Mouse (Mus musculus): Measurements from ENCODE around the gene Pim1.
"Not testable (repeated sequence)": the region's sequence is repeated elsewhere in the genome, so short reads cannot be mapped to it uniquely, and the experiment has no call there.

The Pim1 gene

DNA sequence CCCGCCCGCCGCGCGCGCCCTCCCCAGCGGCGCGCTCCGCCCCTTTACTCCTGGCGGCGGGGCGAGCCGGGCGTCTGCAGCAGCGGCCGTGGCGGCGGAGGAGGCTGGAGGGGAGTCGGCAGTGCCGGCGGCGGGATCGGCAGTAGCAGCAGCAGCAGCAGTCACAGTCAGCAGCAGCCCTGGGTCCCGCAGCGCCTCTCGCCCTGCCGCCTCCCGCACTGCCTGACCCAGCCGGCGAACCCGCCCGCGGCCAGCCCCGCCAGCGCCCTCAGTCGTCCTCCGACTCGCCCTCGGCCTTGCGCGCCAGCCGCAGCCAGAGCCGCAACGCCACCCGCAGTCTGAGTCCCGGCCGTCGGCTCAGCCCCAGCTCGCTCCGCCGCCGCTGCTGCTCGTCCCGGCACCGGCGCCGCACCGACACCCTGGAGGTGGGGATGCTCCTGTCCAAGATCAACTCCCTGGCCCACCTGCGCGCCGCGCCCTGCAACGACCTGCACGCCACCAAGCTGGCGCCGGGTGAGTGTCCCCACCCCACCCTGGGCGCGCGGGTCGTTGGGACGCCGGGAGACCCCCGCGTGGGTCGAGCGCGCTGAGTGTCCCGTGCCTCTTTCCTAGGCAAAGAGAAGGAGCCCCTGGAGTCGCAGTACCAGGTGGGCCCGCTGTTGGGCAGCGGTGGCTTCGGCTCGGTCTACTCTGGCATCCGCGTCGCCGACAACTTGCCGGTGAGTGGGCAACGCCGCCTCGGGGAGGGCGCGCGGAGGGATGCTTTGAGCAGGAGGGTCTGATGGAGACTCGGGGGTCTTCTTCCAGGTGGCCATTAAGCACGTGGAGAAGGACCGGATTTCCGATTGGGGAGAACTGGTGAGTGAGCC is at the start of gene Pim1:
Gene Pim1, plus strand, starts transcription at position 41 of the 869 bp plus-strand sequence.
- DNase-seq (ENCODE audit: low spot score in 2 of 2), result peak in 1 of 2 experiments; percentile 30

DNA sequence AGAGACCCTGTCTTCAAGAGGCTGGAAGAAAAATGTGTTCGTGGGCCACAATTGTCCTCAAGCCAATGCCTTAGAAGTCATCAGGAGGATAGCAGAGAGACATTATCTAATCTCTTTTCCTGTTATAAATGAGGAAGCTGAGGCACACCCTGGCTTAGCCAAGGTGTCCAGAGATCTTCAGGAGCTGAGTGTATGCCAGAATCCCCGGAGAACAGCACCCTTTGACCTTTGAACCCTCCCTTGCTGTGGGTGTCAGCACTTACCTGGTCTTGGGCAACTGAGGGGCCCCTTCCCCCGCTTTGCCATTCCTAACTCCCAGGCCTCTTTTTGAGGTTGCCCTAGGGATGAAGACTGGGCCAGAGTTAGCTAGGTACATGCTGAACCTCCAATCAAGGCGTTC is 49.0 kb upstream of the Pim1 start:
- no peak for DNase-seq (ENCODE audit: low spot score in 2 of 2)

DNA sequence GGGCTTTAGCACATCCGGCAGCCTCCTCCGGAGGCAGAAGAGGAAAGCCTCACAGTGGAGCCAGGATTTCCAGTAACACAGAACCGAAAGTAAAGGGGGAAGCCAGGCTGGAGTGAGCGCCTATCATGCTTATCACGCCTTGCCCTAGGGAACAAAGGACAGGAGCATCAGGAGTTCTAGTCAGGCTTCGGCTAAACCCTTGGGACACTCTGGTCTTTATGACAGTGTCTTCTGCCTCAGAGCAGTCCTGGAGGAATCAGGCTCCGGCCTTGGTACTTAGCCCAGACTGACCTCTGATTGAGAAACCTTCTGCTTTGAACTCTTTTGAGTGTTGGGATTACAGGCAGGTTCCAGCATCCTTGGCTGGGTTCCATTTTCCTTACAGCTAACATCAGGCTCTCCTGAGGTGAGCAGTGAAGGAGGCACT is 48.4 kb upstream of the Pim1 start:
- DNase-seq (ENCODE audit: low spot score in 2 of 2), result no peak

DNA sequence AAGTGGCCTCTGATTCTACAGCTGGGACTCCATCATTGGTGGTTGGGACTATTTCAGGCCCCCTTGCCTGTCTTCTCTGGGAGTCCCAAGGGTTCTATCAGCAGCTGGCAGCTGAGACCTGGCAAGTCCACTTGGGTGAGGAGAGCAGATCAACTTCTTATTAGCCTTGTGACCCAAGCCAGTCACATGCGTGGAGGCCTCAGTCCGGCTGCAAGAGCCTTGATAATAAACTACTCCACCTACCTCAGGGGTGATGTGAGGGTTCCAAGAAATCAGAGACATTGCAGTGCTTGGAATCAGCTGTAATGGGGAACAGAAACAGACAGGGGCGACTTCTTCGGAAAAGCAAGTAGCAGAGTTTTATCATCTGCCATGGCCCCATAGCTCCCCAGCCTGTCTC is 46.8 kb upstream of the Pim1 start:
- DNase-seq (ENCODE audit: low spot score in 2 of 2), result no peak

DNA sequence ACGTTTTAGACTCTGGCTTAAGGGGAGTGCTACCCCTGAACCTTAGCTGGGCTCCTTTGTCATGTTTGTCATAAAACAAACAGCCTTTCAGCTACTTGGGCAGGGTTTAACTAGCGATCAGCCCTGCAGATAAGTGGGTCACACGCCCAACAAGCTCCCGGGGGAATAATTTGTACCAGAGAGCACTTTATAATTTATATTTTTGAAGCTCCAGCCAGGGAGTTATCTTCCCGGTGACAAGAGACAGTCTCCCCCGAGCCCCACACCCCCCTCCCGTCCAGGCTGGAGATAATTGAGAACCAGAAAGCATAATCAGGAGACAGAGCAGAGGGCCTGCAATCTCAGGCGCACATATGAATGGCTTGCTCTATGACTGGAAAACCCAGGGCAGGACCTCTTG is 45.5 kb upstream of the Pim1 start:
- DNase-seq (ENCODE audit: low spot score in 2 of 2), result no peak

DNA sequence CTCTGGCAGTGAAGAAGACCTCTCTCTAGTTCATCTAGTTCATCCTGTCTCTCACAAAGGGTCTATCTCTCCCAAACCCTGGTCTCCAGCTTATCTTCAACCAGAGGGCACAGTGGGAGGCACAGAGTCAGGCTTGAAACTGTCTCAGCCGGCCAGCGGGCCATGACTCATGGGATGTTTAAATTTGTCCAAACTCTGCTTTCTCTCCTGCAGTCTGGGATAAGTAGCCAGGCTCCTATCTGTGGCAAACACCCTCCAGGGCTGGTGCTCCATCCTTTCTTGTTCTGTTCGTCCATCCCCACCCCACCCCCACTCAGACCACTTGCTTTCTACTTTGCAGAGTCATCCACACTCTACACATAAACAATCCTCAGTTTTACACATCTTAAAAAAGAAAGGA is 43.2 kb upstream of the Pim1 start:
- DNase-seq (ENCODE audit: low spot score in 2 of 2), result no peak

DNA sequence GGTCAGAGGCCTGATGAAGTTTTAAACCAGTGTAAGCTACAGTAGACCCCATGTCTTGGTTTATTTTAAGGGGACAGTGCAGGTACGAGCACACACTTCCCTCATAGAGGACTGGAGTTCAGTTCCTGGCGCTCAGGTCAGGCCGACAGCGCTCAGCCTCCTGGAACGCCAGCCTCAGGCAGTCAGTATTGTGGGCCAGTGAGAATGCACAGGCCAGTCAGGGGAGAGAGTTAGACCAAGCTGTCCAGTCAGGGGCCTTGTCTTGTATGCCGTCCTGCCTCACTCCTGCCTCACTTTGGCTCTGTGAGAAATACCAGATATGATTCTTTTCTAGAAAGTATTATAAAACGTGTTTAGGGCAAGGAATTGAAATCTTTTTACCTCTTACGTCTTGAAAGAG is 42.5 kb upstream of the Pim1 start:
- DNase-seq (ENCODE audit: low spot score in 2 of 2), result no peak

DNA sequence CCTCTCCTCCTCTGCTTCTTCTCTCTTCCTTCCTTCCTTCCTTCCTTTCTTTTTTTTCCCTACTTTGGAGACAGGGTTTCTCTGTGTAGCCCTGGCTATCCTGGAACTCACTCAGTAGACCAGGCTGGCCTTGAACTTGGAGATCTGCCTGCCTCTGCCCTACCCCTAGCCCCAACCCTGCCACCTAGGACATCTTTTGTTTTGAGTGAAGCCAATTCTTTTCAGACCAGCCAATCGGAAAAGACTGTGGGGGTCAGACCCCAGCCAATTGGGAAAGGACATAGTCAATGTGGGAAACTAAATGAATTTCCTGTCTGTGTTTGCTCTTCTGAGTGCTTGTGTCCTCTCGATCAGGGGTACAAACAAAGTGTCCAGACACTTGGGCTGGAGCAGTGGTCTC is 42.0 kb upstream of the Pim1 start:
- no peak for DNase-seq (ENCODE audit: low spot score in 2 of 2)

DNA sequence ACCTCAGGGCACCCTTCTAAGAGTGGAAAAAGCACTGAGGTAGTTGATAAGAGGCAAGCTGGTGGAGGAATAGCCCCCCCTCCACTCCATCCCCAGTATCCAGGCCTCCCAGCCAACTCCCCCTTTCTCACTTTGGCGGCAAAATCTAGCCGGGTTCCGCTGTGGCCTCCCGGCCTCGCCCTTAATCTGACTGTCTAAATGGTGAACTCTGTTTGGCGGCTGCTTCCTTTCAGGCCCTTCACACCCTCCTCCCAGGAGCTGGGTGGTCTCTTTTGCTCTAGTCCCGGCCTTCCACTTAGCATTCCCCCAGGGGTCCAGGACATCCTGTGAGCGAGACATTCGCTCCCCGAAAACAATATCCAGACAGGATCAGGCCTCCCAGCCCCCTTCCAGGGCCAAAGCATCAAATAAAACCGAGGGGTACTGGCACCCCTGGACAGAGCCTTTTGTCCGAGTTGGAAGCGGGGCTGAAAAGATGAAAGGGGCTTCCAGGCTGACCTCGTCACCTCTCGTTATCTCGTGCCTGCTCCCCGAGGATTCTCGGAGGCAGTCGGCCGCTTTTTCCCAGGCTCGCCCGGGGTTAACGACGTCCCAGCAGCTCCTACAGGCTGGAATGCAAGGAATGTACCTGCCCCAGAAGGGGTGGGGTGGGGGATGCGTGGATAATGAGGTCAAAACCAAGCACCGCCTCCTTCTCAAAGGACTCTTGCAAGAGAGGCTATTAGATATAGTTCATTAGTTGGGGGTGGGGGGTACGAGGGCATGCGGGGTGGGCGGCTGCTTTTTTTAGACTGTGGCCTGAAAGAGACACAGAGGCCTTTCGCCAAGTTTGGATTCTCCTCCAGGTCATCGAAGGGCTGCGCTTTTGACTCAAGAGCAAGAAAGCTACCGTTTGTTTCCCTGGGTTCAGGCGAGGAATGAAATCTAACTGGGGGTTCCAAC is 39.4 kb upstream of the Pim1 start:
- DNase-seq (ENCODE audit: low spot score in 2 of 2), result no peak

DNA sequence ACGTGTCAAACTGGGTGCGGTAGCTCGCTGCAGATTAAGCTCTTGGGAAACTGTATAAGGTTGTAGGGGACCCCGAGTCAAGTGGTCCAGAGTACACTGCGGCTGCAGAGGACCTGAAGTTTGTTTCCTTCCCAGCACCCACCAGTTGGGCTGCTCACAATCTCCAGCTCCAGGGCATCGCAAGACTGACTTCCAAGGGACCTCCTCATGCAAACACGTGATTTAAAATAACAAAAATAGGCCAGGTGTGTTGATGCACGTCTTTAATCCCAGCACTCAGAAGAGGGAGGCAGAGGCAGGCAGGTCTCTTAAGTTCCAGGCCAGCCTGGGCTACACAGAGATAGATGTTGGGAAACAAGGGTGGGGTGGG is 38.7 kb upstream of the Pim1 start:
- no peak for DNase-seq (ENCODE audit: low spot score in 2 of 2)

DNA sequence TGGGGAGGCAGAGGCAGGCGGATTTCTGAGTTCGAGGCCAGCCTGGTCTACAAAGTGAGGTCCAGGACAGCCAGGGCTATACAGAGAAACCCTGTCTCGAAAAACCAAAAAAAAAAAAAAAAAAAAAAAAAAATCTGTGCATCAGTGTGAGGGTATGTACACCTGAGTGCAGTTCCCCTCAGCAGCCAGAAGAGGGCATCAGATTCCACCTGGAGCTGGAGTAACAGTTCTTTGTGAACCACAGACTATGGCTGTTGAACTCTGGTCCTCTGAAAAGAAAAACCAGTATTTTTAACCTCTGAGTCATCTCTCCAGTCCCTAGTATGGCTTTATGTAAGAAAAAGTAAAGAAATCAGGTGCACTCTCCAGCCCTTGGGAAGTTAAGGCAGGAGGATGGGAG is 36.4 kb upstream of the Pim1 start:
- not testable (repeated sequence) for DNase-seq (ENCODE audit: low spot score in 2 of 2)

DNA sequence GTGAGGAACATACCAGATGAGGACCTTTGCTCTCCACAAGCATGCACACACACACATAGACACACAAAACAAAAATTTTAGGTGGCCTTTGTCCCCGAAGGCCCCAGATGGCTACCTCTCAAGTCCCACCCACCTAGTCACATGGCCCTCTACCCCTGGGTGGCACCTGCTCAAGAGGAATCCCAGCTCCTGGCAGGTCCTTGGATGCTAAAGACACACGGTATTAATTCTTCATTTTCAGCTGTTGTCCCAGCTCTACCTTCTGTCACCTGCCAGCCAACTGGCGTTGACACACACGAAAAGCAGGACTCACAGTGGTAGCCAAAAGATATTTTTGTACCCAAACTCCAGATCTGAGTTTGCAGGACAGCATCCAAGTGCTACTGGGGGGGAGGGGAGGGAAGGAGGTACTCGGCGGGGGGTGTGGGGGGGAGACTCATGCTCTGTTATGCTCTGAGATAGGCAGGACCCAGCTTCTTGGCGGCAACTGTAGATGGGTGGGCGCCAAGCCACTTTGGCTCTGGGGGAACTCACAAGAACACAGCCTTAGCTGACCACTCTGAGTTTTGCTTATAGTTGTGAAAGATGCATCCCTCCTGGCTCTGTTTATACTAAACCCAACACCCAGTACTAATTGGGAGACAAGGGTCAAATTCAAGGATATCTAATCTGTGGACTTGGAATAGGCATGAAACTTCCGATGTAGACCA is 35.0 kb upstream of the Pim1 start:
- no peak for DNase-seq (ENCODE audit: low spot score in 2 of 2)

DNA sequence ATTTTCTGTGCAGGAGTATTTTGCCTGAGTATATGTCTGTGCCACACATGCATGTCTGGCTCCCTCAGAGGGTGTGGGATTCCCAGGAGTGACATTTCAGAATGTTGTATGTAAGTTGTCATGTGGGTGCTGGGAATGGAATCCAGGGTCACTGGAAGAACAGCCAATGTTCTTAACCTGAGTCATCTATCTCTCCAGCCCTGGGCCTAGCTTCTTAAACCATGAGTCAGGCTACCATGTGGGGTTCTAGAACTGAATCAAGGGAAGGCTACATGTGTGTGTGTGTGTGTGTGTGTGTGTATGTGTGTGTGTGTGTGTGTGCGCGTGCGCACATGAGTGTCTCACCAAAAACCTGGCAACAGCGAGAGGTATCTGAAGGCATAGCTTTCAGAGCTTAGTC is 34.1 kb upstream of the Pim1 start:
- DNase-seq (ENCODE audit: low spot score in 2 of 2), result no peak

DNA sequence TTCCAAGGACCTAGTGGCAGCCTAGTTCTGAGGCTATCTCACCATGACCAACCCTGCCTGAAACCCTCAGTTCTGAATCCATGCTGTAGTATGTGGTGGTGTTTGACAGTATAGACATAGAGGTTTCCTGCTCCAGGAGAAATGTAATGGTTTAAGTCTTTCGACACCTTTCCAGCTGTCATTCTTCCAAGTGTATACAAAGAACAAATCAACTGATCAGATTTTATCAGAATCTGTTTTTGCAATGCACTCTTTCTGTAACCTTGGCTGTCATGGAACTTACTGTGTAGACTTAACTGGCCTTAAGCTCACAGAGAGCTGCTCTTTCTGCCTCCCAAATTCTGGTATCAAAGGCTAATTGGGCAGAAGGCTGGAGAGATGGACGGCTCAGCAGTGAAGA is 33.6 kb upstream of the Pim1 start:
- no peak for DNase-seq (ENCODE audit: low spot score in 2 of 2)

DNA sequence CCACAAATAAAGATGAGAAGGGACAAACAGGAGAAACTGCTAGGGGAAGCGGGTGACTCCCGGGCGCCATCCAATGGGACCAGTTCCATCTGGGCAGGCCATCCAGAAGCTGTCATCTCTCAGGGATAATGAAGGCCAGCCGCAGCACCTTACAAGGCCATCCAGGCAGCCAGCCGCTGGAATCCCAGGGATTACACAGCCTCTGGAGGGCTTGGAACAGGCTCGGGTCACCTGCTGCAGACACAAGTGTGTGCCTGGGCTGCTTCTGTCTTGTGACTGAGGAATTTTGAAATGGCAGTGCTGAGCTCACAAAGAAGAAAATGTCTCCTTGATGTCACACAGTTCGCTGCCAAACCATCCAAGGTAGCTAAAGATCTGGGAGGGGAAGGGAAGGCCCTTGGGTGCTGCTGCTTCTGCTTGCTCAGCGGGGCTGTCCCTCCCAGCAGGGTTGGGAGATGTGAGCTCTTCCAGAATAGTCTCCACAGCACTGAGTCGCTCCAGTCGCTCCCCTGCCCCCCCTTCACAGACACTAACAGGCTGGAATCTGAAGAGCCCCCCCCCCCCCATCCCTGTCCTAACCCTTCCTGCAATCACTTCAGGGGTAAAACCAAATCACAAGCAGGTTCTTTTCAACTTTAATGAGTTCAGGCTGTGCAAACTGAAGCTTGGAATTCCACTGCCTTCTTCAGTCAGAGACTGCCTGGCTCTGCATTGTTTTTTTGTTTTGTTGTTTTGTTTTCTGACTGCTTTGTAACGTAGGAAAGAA is 32.6 kb upstream of the Pim1 start:
- DNase-seq (ENCODE audit: low spot score in 2 of 2), result no peak

DNA sequence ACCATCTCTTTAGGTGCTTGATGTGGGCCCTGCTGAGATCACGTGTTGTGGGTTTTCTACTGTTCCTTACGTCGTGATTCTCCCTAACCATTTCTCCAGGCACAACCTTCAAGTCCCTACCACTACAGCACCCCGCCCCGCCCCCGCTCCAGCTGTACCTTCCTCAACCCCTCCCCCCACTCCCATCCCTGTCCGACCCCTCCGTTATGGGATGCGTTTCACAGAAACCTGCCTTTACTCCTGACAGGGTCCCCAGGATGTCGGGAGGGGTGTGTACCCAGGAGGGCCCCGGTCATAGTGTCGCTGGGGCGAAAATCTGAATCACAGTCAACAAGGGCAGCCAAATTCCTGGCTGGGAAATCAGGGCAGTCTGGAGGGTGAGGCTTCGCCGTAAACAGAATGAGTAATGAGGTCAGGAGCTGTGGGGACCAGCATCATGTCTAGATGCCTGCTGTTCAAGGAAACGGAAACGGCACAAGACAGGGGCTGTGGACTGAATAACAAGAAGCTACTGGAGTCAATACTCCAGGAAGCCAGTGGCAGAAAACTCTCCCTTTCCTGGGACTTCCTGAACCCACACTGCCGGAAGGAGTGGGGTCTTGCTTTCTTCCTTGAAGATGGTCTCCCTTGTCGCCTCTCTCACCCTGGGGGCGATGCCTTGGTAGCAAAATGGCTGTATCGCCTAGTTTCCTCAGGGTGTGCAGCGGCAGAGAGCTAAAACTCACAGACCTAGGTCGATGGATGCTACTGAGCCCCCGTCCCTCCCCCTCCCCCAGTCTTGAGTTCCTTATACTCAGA is 31.0 kb upstream of the Pim1 start:
- no peak for DNase-seq (ENCODE audit: low spot score in 2 of 2)

DNA sequence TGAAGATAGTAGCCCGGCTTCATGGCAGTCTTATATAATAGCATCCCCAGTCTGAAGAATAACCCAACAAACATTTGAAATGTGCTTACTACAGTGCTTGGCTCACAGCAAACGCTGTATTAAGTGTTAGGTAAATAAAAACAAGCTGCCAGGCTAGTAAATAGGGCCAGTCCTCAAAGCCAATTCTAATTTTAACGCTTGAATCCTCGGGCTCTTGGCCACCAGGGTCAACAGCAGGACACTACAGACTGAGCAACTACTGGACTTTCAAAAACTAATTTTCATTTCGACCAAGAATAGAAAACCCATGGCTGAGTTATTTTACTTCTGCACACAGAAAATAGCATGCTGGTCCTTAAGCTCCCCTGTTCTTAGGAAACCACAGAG is 30.4 kb upstream of the Pim1 start:
- no peak for DNase-seq (ENCODE audit: low spot score in 2 of 2)

DNA sequence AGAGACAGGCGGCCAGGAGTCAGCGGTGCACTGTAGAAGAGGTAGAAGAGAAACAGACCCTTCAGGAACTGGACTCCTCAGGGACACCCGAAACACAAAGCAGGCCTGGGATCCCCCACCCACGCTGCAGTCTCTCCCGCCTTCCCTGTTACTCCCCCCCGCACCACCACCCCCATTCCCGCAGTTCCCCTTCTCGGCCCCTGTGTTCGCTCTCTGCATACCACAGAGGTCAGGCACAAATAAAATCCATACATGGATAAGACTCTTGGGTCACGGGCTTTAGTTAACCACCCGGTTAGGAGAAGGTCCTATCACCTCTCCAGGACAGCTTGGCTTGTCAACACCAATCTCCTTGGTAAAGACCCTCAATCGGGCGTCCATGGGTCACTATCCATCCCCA is 26.9 kb upstream of the Pim1 start:
- no peak for DNase-seq (ENCODE audit: low spot score in 2 of 2)

DNA sequence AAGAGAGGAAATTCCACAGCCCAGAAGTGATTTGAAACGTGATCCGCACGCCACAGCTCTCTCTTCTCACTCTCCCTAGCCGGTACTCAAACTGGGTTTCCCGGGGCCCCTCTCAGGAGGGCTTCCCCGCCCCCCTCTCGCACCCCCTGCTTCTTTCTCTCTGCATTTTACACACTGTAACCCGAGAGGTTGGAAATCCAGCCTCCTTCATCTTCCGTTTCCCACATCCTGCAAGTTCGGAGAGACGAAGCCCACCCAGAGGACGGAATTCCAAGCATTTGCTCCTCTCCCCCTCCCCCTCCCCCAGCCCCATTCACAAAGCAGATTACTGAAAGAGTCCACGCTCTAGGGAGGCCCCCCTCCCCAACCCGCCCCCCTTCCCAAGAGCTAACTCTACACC is 26.5 kb upstream of the Pim1 start:
- no peak for DNase-seq (ENCODE audit: low spot score in 2 of 2)

DNA sequence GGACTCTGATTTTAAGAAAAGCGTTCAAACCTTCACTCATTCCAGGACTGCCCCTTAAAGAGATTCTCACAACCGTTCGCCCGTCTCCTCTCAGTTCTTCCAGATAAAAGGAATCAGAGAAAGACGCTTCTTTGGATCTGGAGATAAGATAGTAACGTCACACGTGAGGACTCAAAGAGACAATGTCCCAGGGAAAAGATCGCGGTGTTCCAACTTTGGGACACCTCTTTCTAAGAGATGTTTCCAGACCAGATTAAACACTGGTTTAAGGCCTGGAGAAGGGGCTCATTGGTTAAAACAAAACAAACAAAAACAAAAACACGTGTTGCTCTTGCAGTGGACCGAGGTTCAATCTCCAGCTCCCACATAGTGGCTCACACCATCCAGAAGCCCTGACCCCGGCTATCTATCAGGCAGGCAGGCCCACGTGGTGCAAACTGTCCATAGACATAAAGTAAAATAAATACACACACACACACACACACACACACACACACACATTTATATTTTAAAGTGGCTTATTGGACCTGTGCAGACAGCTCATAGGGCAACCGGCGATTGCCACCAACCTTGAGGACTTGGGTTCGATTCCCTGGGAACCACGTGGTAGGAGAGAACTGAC is 25.9 kb upstream of the Pim1 start:
- DNase-seq (ENCODE audit: low spot score in 2 of 2), result no peak
